Mouse (Mus musculus) forebrain, embryonic 12.5 days (tissue): ENCODE data around the gene Epha8. TPM values are rescaled to one million over a fixed set of nuclear protein-coding genes. Genes with fewer than 3 reads are reported as not detected.
A peak's percentile ranks its signal among the peaks of the same experiment; 100 is the strongest.

Experiments
- ATAC-seq: fragments of 200-750 bp; cut with Nextera tagmentation; 2 replicates; pipeline ENCODE4 v1.8.0; 2017; ENCODE audit warnings: moderate TSS enrichment; ENCODE audit not compliant: low FRiP score
- H3K27ac ChIP-seq: fragments of 300-500 bp; sonication (generic); 2 replicates; pipeline ENCODE4 v1.5.1; 2016; ENCODE audit warnings: mild to moderate bottlenecking
- H3K27me3 ChIP-seq: fragments of 300-500 bp; sonication (generic); 2 replicates; pipeline ENCODE4 v1.6.1; 2016; ENCODE audit warnings: mild to moderate bottlenecking
- H3K36me3 ChIP-seq: fragments of 300-500 bp; sonication (generic); replicated peaks from 2 replicates; pipeline ENCODE4 v1.6.1; 2016; ENCODE audit warnings: mild to moderate bottlenecking
- H3K4me1 ChIP-seq: fragments of 300-500 bp; sonication (generic); 2 replicates; pipeline ENCODE4 v1.6.1; 2016
- H3K4me2 ChIP-seq: fragments of 300-500 bp; sonication (generic); 2 replicates; pipeline ENCODE4 v1.6.1; 2016; ENCODE audit warnings: mild to moderate bottlenecking, moderate library complexity
- H3K4me3 ChIP-seq: fragments of 300-500 bp; sonication (generic); replicated peaks from 2 replicates; pipeline ENCODE4 v1.5.1; 2016; ENCODE audit warnings: mild to moderate bottlenecking
- H3K9ac ChIP-seq: fragments of 300-500 bp; sonication (generic); 2 replicates; pipeline ENCODE4 v1.6.1; 2016; ENCODE audit warnings: mild to moderate bottlenecking
- H3K9me3 ChIP-seq: fragments of 300-500 bp; sonication (generic); 2 replicates; pipeline ENCODE4 v1.6.1; 2016
- WGBS: fragments of 180-500 bp; shearing (Covaris S2); methylation state at CpG from one replicate; pipeline ENCODE4 v1.1.7; 2016; 5-methylcytosine and 5-hydroxymethylcytosine counted together
- polyA plus RNA-seq: library from polyadenylated mRNA; unstranded; fragments of >200 nt; fragmentation: Nextera tagmentation; extraction: Ambion mirVana; gene quantifications from 2 replicates; pipeline ENCODE4 v1.2.1, GENCODE M21; 2016

Epha8 gene
- polyA plus RNA-seq, 1 experiment from 2014 or later: 1.8 TPM

DNA sequence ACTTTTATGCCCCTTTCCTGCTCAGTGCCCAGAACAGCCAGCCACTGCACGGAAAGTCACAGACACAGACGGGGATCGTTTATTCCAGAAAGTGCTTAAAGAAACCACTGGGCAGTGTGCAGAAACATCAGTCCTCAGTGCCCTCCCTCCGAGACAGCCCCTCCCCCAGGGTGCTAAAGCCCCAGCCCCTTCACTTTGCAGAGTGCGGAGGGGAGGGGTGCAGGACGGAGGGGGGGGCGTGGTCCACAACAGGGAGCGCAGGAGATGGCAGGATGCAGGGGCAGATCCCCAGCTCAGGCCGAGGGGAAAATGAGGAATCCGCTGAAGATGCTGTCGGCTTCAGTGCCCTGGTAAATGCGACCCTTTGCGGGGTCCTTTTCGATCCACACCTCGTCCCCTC lies 60.8 kb downstream of the Epha8 start:
- Histone ChIP-seq H3K4me3 (no peak overlapping the region; the same call in 1 of the 2 replicates), H3K4me1 (peaks cover 12% of the 10 kb centered on the region), H3K36me3 (no peaks in the 10 kb centered on the region), H3K27me3 (peaks cover 72% of the 10 kb centered on the region), H3K27ac (no peak overlapping the region), H3K9me3 (no peaks in the 10 kb centered on the region), H3K9ac (peak overlapping the region; percentile 9; the same call in 1 of the 2 replicates), H3K4me2 (peak overlapping the region; percentile 37)
- WGBS: 3% methylated on average over 15 of the region's 15 CpGs
- ATAC-seq: no peak; the same call in 1 of the 2 replicates

DNA sequence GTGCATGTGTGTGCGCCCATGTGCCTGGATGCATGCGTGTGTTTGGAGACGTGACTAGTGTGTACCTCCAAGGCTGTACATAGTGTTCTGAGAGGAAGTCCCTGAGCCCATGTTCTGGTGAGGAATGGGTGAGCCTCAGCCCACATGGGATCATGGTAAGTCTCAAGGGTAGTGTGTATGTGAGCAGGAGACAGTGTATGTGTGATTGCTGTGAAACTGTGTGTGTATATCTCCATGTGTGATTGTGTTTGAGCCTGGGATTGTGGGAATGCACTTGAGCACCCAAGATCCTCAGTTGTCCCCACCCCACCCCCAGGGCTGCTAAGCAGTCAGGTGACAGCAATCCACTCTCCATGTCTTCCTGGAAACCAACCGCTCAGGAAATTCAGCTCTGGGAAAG lies 61.8 kb downstream of the Epha8 start:
- Histone ChIP-seq H3K4me2 (no peak overlapping the region), H3K9ac (no peak overlapping the region), H3K4me3 (no peak overlapping the region), H3K4me1 (peaks cover 12% of the 10 kb centered on the region), H3K27ac (no peak overlapping the region), H3K27me3 (peaks cover 71% of the 10 kb centered on the region), H3K36me3 (no peaks in the 10 kb centered on the region), H3K9me3 (no peaks in the 10 kb centered on the region)
- WGBS: 70% methylated on average over 4 of the region's 4 CpGs
- no peak for ATAC-seq

GRCm38 (mm10) chr4:136893691-136894543 lies 62.7 kb downstream of the Epha8 start:
- Histone ChIP-seq H3K4me1 (peaks cover 12% of the 10 kb centered on the region), H3K27me3 (peaks cover 72% of the 10 kb centered on the region), H3K4me2 (no peak overlapping the region), H3K36me3 (no peaks in the 10 kb centered on the region), H3K27ac (no peak overlapping the region), H3K9me3 (no peaks in the 10 kb centered on the region), H3K9ac (no peak overlapping the region), H3K4me3 (no peak overlapping the region)
- 8% methylated on average over 9 of the region's 9 CpGs for WGBS
- ATAC-seq: peak; percentile 77; the same call in 1 of the 2 replicates

DNA sequence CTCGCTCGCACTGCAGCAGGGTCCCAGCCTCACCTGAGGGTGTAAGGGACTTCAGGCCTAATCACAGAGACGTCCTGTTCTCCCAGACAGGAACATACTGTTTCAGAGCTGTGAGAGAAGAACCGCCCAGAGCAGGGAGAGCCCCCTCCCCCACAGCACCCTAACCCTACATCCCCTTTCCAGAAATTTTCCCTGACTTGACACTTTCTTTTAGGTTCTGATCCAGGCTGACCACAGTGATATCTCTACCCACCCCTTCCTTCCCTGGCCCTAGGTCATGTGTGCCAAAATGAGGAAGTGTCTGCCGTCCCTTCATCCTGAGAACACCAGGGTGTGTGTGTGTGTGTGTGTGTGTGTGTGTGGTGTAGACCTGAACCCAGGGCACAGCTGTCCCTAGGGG lies 63.8 kb downstream of the Epha8 start, which contains the start of gene C1qc:
TSS of gene C1qc (minus strand) at position 255 of the 400 bp plus-strand sequence.
- no peaks in the 10 kb centered on the region for H3K36me3 ChIP-seq
- H3K27ac ChIP-seq: no peak within 1 kb of the TSS
- no peaks in the 10 kb centered on the region for H3K9me3 ChIP-seq
- H3K9ac ChIP-seq: no peak within 1 kb of the TSS
- H3K4me3 ChIP-seq: no peak within 1 kb of the TSS
- peaks cover 12% of the 10 kb centered on the region for H3K4me1 ChIP-seq
- H3K27me3 ChIP-seq: peaks cover 70% of the 10 kb centered on the region
- WGBS: 58% methylated on average over 5 of the region's 5 CpGs
- no peak within 1 kb of the TSS for H3K4me2 ChIP-seq
- ATAC-seq: no peak

DNA sequence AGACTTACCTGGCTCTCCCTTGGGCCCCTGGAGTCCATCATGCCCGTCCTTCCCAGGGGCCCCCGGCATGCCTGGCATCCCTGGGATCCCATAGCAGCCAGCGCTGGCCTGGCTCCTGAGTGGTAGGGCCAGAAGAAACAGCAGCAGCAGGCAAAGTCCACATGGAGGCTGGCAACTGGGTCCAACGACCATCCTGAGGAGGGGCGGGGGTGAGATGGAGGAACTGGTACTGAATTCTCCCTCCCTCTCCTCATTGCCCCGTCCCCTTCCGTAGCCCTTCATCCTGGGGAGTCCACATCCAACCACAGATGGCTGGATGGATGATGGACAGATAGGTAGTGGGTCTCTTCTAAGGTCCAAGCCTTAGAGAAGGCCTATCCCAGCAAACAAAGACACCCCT lies 64.2 kb downstream of the Epha8 start:
- peaks cover 66% of the 10 kb centered on the region for H3K27me3 ChIP-seq
- WGBS: 56% methylated on average over 7 of the region's 7 CpGs
- H3K36me3 ChIP-seq: no peaks in the 10 kb centered on the region
- ATAC-seq: no peak
- no peak overlapping the region for H3K9ac ChIP-seq
- H3K4me3 ChIP-seq: no peak overlapping the region
- no peak overlapping the region for H3K27ac ChIP-seq
- H3K4me1 ChIP-seq: peaks cover 12% of the 10 kb centered on the region
- no peak overlapping the region for H3K4me2 ChIP-seq
- no peaks in the 10 kb centered on the region for H3K9me3 ChIP-seq

- H3K27ac ChIP-seq: no peak overlapping the region
- no peak overlapping the region for H3K4me3 ChIP-seq
- WGBS: 86% methylated on average over 4 of the region's 4 CpGs
- no peaks in the 10 kb centered on the region for H3K9me3 ChIP-seq
- H3K27me3 ChIP-seq: peaks cover 53% of the 10 kb centered on the region
- H3K9ac ChIP-seq: no peak overlapping the region
- no peaks in the 10 kb centered on the region for H3K36me3 ChIP-seq
- no peak for ATAC-seq
- peaks cover 13% of the 10 kb centered on the region for H3K4me1 ChIP-seq
- no peak overlapping the region for H3K4me2 ChIP-seq
Measured at GRCm38 (mm10) chr4:136891115-136891514, 65.5 kb downstream of the Epha8 start.

DNA sequence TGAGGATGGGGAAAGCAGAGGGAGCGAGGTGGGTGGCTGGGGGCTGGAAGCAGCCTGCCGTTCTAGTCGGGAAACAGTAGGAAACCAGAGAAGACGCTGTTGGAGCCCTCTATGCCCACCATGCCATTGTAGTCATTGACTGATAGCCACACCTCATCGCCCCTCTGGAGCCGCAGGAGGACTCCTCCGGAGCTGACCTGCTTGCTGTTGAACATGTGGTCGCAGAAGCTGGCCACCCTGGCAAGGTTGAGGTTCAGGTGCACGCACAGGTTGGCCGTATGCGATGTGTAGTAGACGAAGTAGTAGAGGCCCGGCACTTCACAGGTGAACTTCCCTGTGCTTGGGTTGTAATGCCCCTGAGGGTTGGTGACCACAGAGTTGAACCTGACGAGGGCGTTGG lies 66.6 kb downstream of the Epha8 start:
- H3K9ac ChIP-seq: no peak overlapping the region
- H3K36me3 ChIP-seq: no peaks in the 10 kb centered on the region
- peaks cover 42% of the 10 kb centered on the region for H3K27me3 ChIP-seq
- H3K4me1 ChIP-seq: peaks cover 8% of the 10 kb centered on the region; the same call in 1 of the 2 replicates
- WGBS: 87% methylated on average over 15 of the region's 15 CpGs
- no peak overlapping the region for H3K4me2 ChIP-seq
- H3K27ac ChIP-seq: no peak overlapping the region
- H3K4me3 ChIP-seq: no peak overlapping the region
- H3K9me3 ChIP-seq: no peaks in the 10 kb centered on the region
- ATAC-seq: no peak

DNA sequence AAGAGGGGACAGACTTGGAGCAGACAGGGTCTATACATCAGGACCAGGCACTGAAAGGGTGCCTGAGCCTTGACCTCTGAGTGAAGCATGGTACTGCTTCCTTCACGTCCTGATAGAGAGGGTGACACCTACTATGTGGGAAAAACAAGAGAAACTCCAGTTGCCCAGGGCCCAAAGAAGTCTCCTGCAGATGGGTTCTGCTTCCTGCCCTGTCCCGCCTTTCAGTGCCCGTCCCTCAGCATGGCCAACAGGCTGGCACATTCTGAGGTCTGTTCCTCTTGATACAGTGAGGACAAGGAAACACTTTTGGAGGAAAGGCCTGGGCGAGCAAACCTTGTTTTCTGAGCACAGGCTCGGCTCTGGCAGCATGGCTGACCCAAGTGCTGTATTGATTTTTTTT lies 68.9 kb downstream of the Epha8 start:
- Histone ChIP-seq H3K9me3 (no peaks in the 10 kb centered on the region), H3K4me3 (no peak overlapping the region), H3K4me2 (no peak overlapping the region), H3K27me3 (peaks cover 21% of the 10 kb centered on the region; the same call in 1 of the 2 replicates), H3K9ac (no peak overlapping the region), H3K36me3 (no peaks in the 10 kb centered on the region), H3K27ac (no peak overlapping the region), H3K4me1 (peaks cover 4% of the 10 kb centered on the region; the same call in 1 of the 2 replicates)
- 78% methylated on average over 5 of the region's 5 CpGs for WGBS
- no peak for ATAC-seq

DNA sequence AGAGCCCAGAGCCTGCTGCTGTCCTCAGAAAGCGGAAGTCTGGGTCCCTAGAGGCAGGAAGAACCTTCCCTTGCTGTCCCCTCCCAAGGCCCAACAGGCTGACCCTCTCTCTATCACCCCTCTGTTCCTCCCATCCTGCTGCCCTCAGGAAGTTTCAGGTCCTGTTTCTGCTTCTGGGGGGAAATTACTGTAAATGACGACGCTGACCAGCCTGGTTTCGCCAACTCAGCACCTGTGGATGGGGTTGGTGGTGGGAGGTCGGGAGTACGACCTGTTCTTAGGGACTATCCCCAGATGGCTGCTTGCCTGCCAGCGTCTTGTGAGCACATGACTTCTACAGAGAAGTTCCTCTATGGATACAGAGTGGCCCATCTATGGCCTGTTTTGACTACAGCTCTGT lies 70.5 kb downstream of the Epha8 start, which contains the start of gene C1qb:
TSS of gene C1qb (minus strand) at position 87 of the 400 bp plus-strand sequence.
- Histone ChIP-seq H3K9me3 (no peaks in the 10 kb centered on the region), H3K27me3 (peaks cover 7% of the 10 kb centered on the region; the same call in 1 of the 2 replicates), H3K4me2 (no peak within 1 kb of the TSS), H3K36me3 (no peaks in the 10 kb centered on the region), H3K4me1 (peaks cover 4% of the 10 kb centered on the region; the same call in 1 of the 2 replicates), H3K4me3 (no peak within 1 kb of the TSS), H3K9ac (no peak within 1 kb of the TSS), H3K27ac (no peak within 1 kb of the TSS)
- ATAC-seq: no peak
- WGBS: 81% methylated on average over 7 of the region's 7 CpGs

Other genes with a start within 250 kb of the Epha8 start
- gene Ephb2, start 120.8 kb downstream of the Epha8 start, polyA plus RNA-seq: 20.3 and 30.2 TPM in 2 replicates
- 16.0 and 18.8 TPM in 2 replicates for gene C1qb, start 70.6 kb downstream of the Epha8 start, polyA plus RNA-seq
- 9.5 and 10.2 TPM in 2 replicates for gene C1qc, start 63.8 kb downstream of the Epha8 start, polyA plus RNA-seq
- gene C1qa, start 58.0 kb downstream of the Epha8 start, polyA plus RNA-seq: 10.0 and 12.0 TPM in 2 replicates
- 6.6 and 8.3 TPM in 2 replicates for gene Zbtb40, start 92.0 kb upstream of the Epha8 start, polyA plus RNA-seq